Mouse (Mus musculus) liver, postnatal 0 days (tissue): Measurements from ENCODE around the gene Psmd6.

Experiments used
- CTCF ChIP-seq: sonication (generic); IDR thresholded peaks from 2 replicates; pipeline ENCODE4 v1.5.1; 2016; ENCODE audit warnings: antibody characterized with exemption, low read depth
- EP300 ChIP-seq: IDR thresholded peaks from 2 replicates; pipeline ENCODE4 v1.6.1; 2016; ENCODE audit warnings: antibody characterized with exemption, low read depth, mild to moderate bottlenecking

DNA sequence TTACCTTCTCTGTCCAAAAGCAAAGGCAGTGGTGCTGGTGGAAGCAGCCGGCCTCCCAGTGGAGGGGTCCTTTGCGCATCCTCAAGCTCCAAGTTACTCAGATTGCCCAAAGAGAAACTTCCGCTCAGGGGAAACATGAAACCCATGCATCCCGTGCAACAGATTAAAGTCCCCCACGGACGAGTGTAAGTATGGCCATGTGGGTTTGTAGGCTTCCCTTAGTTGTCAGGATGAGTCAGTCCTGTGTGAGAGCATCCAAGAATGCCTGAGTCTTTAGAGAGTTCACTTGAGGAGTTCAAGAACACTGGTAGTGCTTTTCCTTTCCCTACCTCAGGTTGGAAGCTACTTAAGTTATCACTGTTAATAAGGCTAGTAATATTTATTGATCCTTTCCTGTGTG is 33.4 kb downstream of the Psmd6 start:
- TF ChIP-seq CTCF: no peak
- TF ChIP-seq EP300: no peak
